In the genomic region with DNA sequence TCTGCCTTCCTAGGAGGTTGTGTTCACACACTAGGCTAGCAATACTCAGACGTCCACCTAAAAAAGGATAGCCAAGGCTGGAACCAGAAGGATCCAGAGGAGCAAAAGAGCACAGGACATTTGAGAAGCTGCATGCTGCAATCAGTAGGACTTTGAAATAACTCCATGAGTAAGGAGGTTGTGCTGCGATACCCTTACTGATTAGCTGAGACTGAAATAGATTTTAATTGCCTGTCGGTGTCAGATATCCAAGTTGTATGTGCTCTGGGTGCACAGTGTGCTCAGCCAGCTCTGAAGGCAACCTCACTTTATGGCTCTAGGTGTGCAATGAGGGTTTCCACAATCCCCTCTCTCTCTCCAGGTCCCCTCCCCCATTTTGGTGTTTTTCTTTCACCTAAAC, we compare ENCODE assay signal across 13 mouse cellular contexts.
"Had no signal": no experiment of that assay in that cellular context is flagged by ENCODE, and none has a peak within 500 bp of the region (broad histone marks: within the 10 kb centered on the region; RNA-seq: fewer than 3 reads in every experiment).

No protein-coding gene starts in this region.

- DNase-seq: kidney, adult 2 months; kidney, postnatal 14 days; left cerebral cortex, postnatal 4 days; lung, adult 18-20 months; lung, postnatal 36 days; spleen, adult 18-20 months; thymus, adult 2 months; thymus, postnatal 25 days had no signal

- H3K27me3 ChIP-seq: intestine, embryonic 15.5 days; midbrain, embryonic 13.5 days; neural tube, embryonic 15.5 days had no signal

- H3K27ac ChIP-seq: intestine, embryonic 15.5 days; liver, embryonic 14.5 days; midbrain, embryonic 13.5 days; neural tube, embryonic 15.5 days had no signal

- H3K9me3 ChIP-seq: intestine, embryonic 15.5 days; midbrain, embryonic 13.5 days; neural tube, embryonic 15.5 days had no signal

- H3K4me3 ChIP-seq: intestine, embryonic 15.5 days; midbrain, embryonic 13.5 days; neural tube, embryonic 15.5 days had no signal

- H3K9ac ChIP-seq: intestine, embryonic 15.5 days; liver, embryonic 14.5 days; midbrain, embryonic 13.5 days; neural tube, embryonic 15.5 days had no signal

- ATAC-seq: intestine, embryonic 15.5 days; lung, postnatal 0 days; midbrain, embryonic 13.5 days had no signal

- H3K36me3 ChIP-seq: intestine, embryonic 15.5 days; midbrain, embryonic 13.5 days; neural tube, embryonic 15.5 days had no signal

- H3K4me2 ChIP-seq: intestine, embryonic 15.5 days; midbrain, embryonic 13.5 days; neural tube, embryonic 15.5 days had no signal

- H3K4me1 ChIP-seq: intestine, embryonic 15.5 days had no signal
